Mouse (Mus musculus) myocyte (in vitro differentiated cells): Measurements from ENCODE around the gene Erf. TPM values are rescaled to one million over a fixed set of nuclear protein-coding genes. Genes with fewer than 3 reads are reported as not detected.
A peak's percentile ranks its signal among the peaks of the same experiment; 100 is the strongest.

Experiments used
- H3K27me3 ChIP-seq: one replicate; pipeline ENCODE4 v1.6.1; 2011; ENCODE audit not compliant: control insufficient read depth, insufficient read depth, insufficient read length
- H3K36me3 ChIP-seq: one replicate; pipeline ENCODE4 v1.6.1; 2011; ENCODE audit not compliant: control insufficient read depth, insufficient read depth
- H3K4me2 ChIP-seq: one replicate; pipeline ENCODE4 v1.6.1; 2011; ENCODE audit warnings: low read depth, control low read depth
- H3K4me3 ChIP-seq: one replicate; pipeline ENCODE4 v1.5.1; 2011; ENCODE audit warnings: mild to moderate bottlenecking, control low read depth, moderate library complexity
- H3K79me2 ChIP-seq: one replicate; pipeline ENCODE4 v1.6.1; 2011; ENCODE audit not compliant: control insufficient read depth, insufficient read depth
- H3ac ChIP-seq: one replicate; pipeline ENCODE4 v1.6.1; 2011; ENCODE audit not compliant: control insufficient read depth, insufficient read length
- CEBPB ChIP-seq: IDR thresholded peaks from 2 replicates; pipeline ENCODE4 v1.6.1; 2011; ENCODE audit warnings: mild to moderate bottlenecking, moderate library complexity; ENCODE audit not compliant: poor library complexity, insufficient read depth, severe bottlenecking
- E2F4 ChIP-seq: IDR thresholded peaks from one replicate; pipeline ENCODE4 v1.6.1; 2011; ENCODE audit warnings: mild to moderate bottlenecking, control low read depth, moderate library complexity; ENCODE audit not compliant: insufficient read depth
- MAX ChIP-seq: IDR thresholded peaks from one replicate; pipeline ENCODE4 v1.6.1; 2011; ENCODE audit warnings: low read depth, mild to moderate bottlenecking, control low read depth
- MYOD1 ChIP-seq, 3 experiments: IDR thresholded peaks; one replicate each; pipeline ENCODE4 v1.6.1; 2011; ENCODE audit warnings: control low read depth in 2 of 3, low read depth in 2 of 3, mild to moderate bottlenecking in 2 of 3, moderate library complexity in 1 of 3; ENCODE audit not compliant: insufficient read length in 2 of 3, control insufficient read depth in 1 of 3
- MYOG ChIP-seq, 3 experiments: IDR thresholded peaks; one replicate each; pipeline ENCODE4 v1.6.1; 2011; ENCODE audit warnings: control low read depth in 2 of 3, low read depth in 2 of 3, mild to moderate bottlenecking in 2 of 3; ENCODE audit not compliant: insufficient read length in 2 of 3, control insufficient read depth in 1 of 3, insufficient read depth in 1 of 3
- POLR2A ChIP-seq: IDR thresholded peaks from one replicate; pipeline ENCODE4 v1.6.1; 2011; ENCODE audit warnings: low read depth, mild to moderate bottlenecking, control low read depth, moderate library complexity; ENCODE audit not compliant: insufficient read length
- POLR2AphosphoS2 ChIP-seq: IDR thresholded peaks from one replicate; pipeline ENCODE4 v1.6.1; 2011; ENCODE audit warnings: low read depth, control low read depth; ENCODE audit not compliant: insufficient read length
- REST ChIP-seq: IDR thresholded peaks from one replicate; pipeline ENCODE4 v1.6.1; 2011; ENCODE audit warnings: mild to moderate bottlenecking, control low read depth, moderate library complexity; ENCODE audit not compliant: insufficient read depth, insufficient read length
- SRF ChIP-seq: IDR thresholded peaks from one replicate; pipeline ENCODE4 v1.6.1; 2011; ENCODE audit warnings: low read depth; ENCODE audit not compliant: control insufficient read depth, insufficient read length
- TCF12 ChIP-seq: IDR thresholded peaks from one replicate; pipeline ENCODE4 v1.6.1; 2011; ENCODE audit warnings: mild to moderate bottlenecking, control low read depth; ENCODE audit not compliant: poor library complexity, insufficient read depth, severe bottlenecking
- TCF3 ChIP-seq: IDR thresholded peaks from one replicate; pipeline ENCODE4 v1.6.1; 2011; ENCODE audit warnings: low read depth, control low read depth; ENCODE audit not compliant: insufficient read length
- USF1 ChIP-seq: IDR thresholded peaks from one replicate; pipeline ENCODE4 v1.6.1; 2011; ENCODE audit warnings: low read depth, mild to moderate bottlenecking, control low read depth, moderate library complexity
- polyA plus RNA-seq: library from polyadenylated mRNA; unstranded; fragments of >200 nt; fragmentation: generic; extraction: Trizol; gene quantifications from one replicate; pipeline ENCODE4 v1.2.1, GENCODE M21; 2012; ENCODE audit warnings: missing spikeins

The Erf gene
- 42.5 TPM for polyA plus RNA-seq

DNA sequence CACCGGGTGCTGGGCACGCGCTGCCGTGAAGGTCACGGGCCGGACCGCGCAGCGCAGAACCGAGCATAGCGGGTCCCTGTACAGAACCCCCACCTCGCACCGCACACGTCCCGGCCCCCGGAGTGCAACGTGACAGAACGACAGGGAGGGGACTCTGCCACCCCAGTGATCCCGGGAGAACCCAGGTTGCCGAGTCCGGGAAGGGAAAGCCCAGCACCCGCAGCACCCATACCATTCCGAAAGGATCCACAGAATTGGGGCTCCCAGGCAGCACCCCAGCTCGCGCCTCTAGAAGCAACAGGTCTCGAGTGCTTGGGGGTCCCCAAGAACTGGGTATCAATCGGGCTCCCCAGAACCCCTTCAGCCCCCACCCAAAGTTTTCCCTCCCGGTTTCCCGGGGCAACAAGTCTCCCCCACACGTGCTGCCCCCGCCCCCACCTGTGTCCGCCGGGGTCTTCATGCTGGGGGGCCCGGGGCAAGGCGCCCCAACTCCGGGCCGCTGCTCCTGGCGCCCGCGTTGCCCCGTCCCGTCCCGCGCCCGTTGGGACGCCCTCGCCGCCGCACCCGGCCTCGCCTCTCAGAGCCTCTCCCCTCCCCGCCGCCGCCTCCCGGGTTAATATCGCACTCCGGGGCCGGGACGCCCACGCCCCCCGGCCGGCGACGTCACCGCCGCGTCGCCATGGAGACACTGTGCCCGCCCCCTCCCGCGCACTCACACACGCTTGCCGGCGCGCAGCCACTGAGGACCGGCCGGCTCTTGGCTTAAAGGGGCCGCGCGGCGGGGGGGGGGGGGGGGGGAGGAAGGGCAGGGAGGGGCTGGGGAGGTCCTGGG, at the start of gene Erf:
TSS of gene Erf (minus strand) at position 621 of the 832 bp plus-strand sequence.
- TF ChIP-seq POLR2A (peak; percentile 95), POLR2AphosphoS2 (peak; percentile 96), MYOD1 (IDR thresholded peaks at IDR 0.05; ENCODE audit: control insufficient read depth in 1 of 3, insufficient read length in 2 of 3, low read depth in 2 of 3) (peak in 1 of 3 experiments; percentile 37), SRF (no peak), MYOG (IDR thresholded peaks at IDR 0.05; ENCODE audit: control insufficient read depth in 1 of 3, insufficient read depth in 1 of 3, insufficient read length in 2 of 3, low read depth in 2 of 3) (peak in 1 of 3 experiments; percentile 9)
- Histone ChIP-seq H3ac (peak within 1 kb of the TSS; percentile 27), H3K27me3 (no peaks in the 10 kb centered on the region), H3K4me3 (peak within 1 kb of the TSS; percentile 84), H3K4me2 (peak within 1 kb of the TSS; percentile 95), H3K79me2 (peaks cover 47% of the 10 kb centered on the region), H3K36me3 (no peaks in the 10 kb centered on the region)

- TF ChIP-seq E2F4 (peak; percentile 16), POLR2A (peak; percentile 17), TCF3 (no peak), REST (no peak)
- H3K4me2 ChIP-seq = peak within 1 kb of the TSS; percentile 63
- H3K79me2 ChIP-seq = no peaks in the 10 kb centered on the region
- H3ac ChIP-seq = peak within 1 kb of the TSS; percentile 86
- H3K27me3 ChIP-seq = peaks cover 2% of the 10 kb centered on the region
- no peaks in the 10 kb centered on the region for H3K36me3 ChIP-seq
- peak within 1 kb of the TSS; percentile 57 for H3K4me3 ChIP-seq
These were observed 47.1 kb upstream of the Erf start, which contains the start of gene Pafah1b3 for GRCm38 (mm10) chr7:25297454-25298325. TSS of gene Pafah1b3 (minus strand) at chr7:25297986.

DNA sequence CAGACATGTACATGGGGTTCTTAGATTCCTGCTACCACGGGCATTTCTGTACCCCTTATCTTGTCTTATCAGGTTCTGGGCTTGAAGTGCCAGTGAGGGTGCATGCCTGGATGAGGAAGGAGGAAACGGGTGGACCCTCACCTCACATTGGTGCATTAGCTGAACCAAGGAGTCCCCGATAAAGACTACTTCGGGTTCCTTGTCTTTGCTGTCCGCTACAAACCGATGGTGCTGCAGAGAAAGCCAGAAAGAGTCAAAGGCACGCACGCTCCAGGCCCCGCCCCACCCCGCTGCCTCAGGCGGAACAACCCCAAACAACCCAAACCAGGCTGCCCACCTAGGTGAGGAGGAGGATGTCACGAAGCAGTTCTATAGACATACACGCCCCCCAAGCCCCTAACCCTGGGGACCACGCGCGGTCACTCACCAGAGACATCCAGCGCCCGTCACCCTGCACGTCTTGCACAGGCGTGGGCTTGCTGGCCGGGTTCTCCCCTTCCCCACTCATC, 46.4 kb upstream of the Erf start:
- Histone ChIP-seq H3K4me2 (peak overlapping the region; percentile 63), H3K4me3 (peak overlapping the region; percentile 57), H3ac (peak overlapping the region; percentile 86), H3K79me2 (no peaks in the 10 kb centered on the region), H3K27me3 (no peaks in the 10 kb centered on the region), H3K36me3 (no peaks in the 10 kb centered on the region)
- TF ChIP-seq MYOD1 (IDR thresholded peaks at IDR 0.05; ENCODE audit: control insufficient read depth in 1 of 3, insufficient read length in 2 of 3, low read depth in 2 of 3) (peak in 1 of 3 experiments; percentile 13), TCF12 (no peak), CEBPB (no peak)

DNA sequence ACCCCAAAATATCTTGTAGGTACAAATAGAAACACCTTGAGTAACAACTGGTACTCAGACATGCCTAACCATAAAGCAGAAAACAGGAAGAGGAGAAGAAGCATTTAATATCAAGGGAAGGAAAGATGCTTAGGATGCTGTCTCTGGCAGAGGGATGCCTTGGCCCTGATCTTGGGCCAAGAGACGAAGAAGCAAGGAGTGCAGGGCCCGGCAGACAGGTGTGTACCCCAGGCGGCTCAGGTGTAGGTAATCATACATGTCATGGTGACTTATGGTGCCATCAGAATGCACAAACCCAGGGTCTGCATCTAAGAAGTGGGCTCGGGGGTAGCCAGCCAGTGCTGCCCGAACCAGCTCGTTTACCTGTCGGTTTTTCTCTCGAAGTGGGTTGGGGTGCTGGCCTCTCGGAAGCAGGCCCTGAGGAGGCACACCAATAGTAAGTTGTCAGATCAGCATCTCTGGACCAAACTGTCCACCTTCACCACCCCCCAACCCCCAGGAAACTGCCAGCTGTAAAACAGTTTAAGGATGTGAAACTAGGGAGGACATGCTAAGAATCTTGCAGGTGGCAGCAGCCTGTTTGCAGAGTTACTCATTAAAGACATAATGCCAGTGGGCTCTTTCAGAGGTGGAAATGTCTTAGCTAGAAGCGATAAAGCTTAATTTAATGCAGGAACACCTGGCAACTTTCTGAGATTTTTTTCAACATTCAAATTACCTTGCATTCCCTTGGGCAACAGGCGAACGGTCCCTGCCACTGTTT, 44.6 kb upstream of the Erf start:
- no peaks in the 10 kb centered on the region for H3K79me2 ChIP-seq
- no peak for TF ChIP-seq MYOG (IDR thresholded peaks at IDR 0.05; ENCODE audit: control insufficient read depth in 1 of 3, insufficient read depth in 1 of 3, insufficient read length in 2 of 3, low read depth in 2 of 3)
- TF ChIP-seq MAX = no peak
- TF ChIP-seq TCF3 = no peak
- no peak for TF ChIP-seq SRF
- TF ChIP-seq POLR2AphosphoS2 = peak; percentile 50
- TF ChIP-seq USF1 = no peak
- TF ChIP-seq MYOD1 (IDR thresholded peaks at IDR 0.05; ENCODE audit: control insufficient read depth in 1 of 3, insufficient read length in 2 of 3, low read depth in 2 of 3) = no peak
- no peak overlapping the region for H3K4me3 ChIP-seq
- H3K4me2 ChIP-seq = no peak overlapping the region
- H3K36me3 ChIP-seq = no peaks in the 10 kb centered on the region
- no peaks in the 10 kb centered on the region for H3K27me3 ChIP-seq
- H3ac ChIP-seq = no peak overlapping the region

DNA sequence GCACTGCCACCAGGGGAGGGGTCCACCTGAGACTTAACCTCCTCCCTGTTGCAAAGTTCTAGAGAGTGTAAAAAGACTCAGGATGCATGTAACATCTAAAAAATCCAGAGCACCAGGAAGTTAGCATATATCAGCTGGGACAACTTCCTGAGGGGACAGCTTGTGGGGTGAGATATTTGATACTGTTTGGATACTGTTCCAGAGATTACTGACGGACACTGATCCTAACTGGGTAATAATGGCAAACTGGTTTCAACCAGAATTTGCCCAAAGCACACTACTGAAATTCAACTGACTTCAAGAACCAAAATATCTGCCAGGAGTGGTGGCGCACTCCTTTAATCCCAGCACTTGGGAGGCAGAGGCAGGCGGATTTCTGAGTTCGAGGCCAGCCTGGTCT, 43.9 kb upstream of the Erf start:
- TF ChIP-seq SRF = no peak
- peak; percentile 11 for TF ChIP-seq POLR2A
- H3K36me3 ChIP-seq = peaks cover 5% of the 10 kb centered on the region
- no peaks in the 10 kb centered on the region for H3K27me3 ChIP-seq
- no peak overlapping the region for H3ac ChIP-seq
- no peaks in the 10 kb centered on the region for H3K79me2 ChIP-seq
- no peak overlapping the region for H3K4me3 ChIP-seq
- H3K4me2 ChIP-seq = no peak overlapping the region
